Mouse (Mus musculus): ENCODE results near the gene Tmcc2.
A peak's percentile ranks its signal among the peaks of the same experiment; 100 is the strongest.

The Tmcc2 gene

DNA sequence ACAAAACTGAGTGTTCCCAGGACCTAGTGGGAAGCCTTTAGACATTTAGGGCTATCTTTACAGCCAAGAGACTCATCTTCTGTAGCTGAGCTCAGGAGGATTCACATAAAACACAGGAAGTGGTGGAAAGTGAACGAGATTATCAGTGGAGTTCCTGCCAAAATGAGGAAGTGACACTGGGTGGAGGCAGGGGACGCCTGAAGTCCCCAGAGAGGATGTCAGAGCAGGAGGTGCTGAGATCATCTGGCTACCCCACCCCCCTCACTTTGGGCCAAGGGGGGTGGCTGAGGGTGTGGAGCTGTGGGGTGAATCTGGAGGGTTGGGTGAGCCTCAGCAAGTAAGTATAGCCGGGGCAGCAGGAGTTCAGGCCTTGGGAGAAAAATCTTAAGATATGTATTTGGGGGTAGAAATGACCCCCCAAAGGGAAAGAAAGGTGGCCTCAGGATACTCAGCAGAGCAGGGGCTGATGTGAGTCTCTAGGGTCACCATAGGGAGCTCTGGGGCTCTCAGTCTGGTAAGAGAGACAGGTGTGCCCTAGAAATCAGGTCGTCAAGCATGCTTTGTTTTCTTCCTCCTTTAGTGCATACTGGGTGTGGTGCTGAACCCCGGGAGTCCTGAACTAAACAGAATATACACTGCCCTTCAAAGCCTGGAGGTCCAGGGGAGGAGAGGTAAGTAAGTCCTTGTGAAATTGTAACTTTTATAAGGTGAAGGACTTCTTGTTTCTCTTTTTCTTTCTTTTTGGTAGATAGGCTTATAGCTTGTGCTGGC, 49.2 kb downstream of the Tmcc2 start:
- DNase-seq (ENCODE audit: low spot score) = peak; percentile 69

DNA sequence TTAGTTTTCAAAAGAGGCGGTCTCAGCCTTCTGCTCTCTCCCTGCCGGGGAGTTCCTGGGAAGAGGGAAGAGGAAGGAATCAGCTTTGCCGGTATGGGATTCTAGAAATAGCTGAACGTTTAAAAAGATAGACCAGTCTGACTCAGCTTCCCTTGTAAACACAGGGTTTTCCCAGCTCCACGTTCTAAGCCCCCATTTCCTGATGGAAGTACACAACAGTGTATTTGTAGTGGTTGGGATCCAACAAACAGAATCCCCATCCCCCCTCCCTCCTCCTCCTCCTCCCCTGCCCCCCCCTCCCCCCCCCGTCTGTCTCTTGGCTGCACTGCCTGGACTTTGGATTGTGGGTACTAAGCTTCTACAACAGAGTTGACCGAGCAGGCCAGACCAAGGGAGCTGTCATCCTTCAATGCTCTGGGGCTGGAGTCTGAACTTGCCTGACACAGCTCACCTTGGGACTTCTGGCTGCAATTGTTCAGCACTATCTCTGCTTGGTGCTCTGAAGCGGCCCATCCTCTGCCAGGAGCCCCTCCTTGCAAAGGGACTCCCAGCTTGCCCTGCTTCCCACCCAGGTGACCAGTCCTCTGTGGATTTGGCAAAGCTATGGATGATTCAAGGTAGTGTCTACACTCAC, 52.9 kb downstream of the Tmcc2 start:
- no peak for DNase-seq (ENCODE audit: low spot score)

DNA sequence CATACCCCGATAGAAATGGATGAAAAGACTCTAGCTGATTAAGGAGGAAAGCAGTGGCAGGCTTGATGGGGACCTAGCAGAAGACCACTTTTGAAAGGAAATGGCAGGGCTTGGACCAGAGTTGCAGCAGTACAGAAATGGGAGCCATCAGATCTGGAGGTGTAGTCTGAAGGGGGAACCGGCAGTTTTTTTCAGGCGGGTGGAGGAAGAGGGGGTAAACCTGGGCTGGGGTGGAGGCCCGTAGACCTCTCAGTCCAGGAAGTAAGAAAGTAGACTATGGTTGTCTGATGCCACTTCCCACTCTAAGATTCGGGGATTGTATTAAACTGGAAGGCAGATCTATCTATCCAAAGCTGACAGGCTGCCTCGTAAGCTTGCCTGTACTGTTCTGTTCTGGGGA, 54.2 kb downstream of the Tmcc2 start:
- DNase-seq (ENCODE audit: low spot score) = no peak

DNA sequence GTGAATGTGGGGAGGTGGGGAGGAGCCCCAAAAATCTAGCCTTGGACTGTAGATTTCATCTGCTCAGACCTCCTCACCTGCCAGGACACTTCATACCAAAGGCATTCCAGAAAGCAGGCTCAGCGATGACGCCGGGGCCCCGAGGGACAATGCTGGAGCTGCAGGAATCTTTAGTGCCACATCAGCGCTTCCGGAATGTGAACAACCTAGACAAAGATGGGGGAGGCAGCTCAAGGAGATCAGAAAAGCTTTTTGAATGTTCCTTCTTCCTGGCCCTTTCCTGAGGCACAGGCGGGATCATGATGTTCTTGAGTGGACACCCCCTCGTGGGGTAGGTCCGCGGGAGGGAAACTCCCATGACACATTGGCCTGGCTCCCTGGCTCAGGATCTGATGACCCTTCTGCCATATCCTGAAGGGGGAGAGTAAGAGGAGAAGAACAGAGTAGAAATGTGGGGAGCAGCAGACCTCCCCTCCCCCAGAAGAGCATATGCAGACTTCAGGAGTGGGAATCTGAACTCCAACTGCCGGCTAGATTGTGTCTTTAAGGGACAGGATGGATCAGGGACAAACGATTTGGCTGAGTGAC, 55.6 kb downstream of the Tmcc2 start:
- no peak for DNase-seq (ENCODE audit: low spot score)

DNA sequence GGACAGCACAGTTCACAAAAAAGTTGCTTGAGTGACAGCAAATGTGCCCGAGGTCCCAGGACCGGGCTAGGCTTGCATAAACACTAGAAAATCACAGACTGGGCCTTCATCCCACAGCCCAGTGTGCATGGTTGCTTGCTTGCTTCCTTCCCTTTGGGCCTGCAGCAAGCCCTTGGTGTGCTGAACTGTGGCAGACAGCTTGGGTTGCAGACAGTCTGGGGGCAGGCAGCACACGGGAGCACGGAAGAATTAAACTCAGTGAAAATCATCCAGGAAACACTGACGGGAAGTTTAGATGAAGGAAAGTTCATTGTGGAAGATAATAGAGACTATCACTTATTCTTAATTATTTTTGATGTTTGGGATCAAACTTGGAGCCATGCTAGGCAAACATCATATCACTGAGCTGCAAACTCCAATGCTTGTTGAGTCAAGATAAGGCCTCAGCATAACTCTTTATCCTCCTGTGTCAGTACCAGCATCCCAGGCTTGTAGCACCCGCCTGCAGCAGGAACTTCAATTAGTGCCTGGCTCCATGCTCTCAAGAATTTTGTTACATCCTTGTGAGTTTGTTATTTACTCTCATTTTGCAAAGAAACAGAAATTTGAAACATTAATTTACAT, 56.8 kb downstream of the Tmcc2 start:
- no peak for DNase-seq (ENCODE audit: low spot score)

DNA sequence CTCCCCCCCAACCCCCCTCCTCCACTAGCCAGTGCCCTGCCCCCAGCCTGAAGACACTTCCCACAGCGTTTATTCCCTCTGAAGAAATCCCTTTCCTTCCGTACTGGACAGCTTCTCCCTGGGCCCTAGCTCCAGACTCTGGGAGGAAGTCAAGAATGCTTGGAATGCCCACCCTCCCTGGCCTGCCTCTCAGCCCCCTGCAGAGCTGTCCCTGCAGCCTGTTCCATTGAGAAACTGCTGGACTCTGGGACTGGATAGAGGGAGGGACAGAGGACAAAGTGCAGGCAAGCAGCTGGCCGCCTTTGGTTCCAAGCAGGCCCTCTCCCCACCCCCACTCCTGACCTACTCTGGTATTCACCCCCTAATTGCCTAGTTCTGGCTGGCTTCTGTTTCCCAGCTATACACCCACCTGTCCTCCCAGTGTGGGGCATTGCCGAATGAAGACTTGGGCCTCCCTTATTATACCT, 57.4 kb downstream of the Tmcc2 start:
- DNase-seq (ENCODE audit: low spot score) = no peak

DNA sequence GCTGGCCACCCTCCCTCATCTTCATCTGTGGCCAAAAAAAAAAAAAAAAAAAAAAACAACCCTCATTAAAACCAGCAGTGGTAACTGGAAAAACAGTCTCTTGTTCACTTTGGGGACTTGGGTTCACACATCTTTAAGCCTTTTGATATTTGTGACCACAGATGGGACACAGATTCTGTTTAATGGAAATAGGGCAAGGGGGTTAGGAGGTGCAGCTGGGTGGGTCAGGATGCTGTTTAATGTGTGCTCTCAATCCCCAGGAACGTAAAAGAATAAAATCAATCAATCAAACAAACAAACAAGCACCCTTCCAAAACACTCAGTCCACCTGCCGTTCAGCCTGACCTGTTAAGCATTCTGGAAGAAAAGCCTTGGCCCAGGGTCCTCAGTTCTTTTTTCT, 57.9 kb downstream of the Tmcc2 start:
- no peak for DNase-seq (ENCODE audit: low spot score)

- no peak for DNase-seq (ENCODE audit: low spot score)
These were observed 59.8 kb downstream of the Tmcc2 start for GRCm38 (mm10) chr1:132331283-132331682.

DNA sequence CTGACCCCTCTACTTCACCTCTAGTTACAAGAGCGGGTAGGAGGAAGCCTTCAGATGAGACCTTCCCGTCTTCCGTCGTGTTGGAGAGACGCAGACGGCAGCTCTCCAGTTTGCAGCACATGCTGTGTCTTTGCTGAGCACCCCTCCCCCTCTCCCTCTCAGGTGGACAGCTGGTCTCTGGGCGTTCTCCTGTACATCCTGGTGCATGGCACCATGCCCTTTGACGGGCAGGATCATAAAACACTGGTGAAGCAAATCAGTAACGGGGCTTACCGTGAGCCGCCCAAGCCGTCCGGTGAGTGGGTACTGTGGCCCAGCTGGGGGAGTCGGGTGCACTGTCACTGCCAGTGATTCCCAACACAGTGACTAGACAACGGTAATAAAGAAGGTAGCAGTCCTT, 60.7 kb downstream of the Tmcc2 start:
- no peak for DNase-seq (ENCODE audit: low spot score)

DNA sequence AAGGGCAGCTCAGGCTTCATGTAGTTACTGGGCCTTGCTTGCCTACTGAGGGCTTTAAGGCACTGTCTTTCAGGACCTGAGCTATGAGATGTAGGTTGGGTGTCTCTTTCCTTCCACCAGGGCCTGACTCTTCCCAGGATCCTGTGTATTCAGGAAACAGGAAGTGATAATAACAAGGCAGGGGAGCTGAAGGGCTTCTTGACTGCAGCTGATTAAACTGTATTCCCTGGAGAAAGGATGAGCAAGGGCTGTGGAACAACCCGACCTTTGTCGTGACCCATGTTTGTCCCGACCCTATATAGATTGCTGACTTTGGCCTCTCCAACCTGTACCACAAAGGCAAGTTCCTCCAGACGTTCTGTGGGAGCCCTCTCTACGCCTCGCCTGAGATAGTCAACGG, 61.4 kb downstream of the Tmcc2 start:
- DNase-seq (ENCODE audit: low spot score) = no peak

DNA sequence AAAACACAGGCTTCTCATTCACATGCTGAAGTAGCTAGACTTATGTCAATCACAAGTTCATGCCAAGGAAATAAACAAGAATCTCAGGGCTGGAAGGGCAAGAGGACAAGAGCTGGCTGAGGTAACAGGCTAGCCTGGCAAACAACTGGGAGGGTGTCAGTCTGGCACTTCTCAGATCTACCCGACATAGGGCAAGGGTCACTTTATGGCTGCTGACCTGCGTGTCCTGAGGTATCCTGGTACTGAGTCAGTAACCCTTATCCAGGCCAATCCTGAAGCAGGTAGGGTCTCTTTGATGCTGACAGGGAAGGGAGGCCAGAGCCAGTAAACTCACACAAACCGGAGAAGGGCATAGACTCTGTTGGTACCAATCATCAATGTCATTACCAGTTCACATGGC, 62.5 kb downstream of the Tmcc2 start:
- DNase-seq (ENCODE audit: low spot score) = no peak

- no peak for DNase-seq (ENCODE audit: low spot score)
These were observed 63.6 kb downstream of the Tmcc2 start for GRCm38 (mm10) chr1:132327477-132327876.

DNA sequence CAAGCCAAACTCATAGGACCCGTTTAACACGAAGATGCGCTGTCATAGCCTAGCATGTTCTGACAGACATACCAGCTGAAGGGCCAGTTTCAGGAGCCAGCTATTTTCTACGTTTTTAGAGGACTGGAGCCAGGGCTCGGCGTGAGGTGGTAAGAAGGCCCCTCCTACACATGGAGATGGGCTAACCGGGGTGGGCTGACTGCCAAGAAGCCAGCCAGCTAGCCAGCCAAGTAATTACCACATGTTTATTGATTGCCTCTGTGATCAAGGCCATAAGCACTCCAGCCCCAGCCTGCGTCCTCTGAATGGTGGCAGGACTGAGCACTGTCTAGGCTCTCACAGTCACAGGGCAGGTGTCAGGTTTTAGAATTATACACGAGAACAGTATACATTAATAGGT, 64.3 kb downstream of the Tmcc2 start:
- no peak for DNase-seq (ENCODE audit: low spot score)

GRCm38 (mm10) chr1:132322711-132323542, 68.2 kb downstream of the Tmcc2 start:
- no peak for DNase-seq (ENCODE audit: low spot score)

- no peak for DNase-seq (ENCODE audit: low spot score)
These were observed 69.1 kb downstream of the Tmcc2 start for GRCm38 (mm10) chr1:132321821-132322580.

DNA sequence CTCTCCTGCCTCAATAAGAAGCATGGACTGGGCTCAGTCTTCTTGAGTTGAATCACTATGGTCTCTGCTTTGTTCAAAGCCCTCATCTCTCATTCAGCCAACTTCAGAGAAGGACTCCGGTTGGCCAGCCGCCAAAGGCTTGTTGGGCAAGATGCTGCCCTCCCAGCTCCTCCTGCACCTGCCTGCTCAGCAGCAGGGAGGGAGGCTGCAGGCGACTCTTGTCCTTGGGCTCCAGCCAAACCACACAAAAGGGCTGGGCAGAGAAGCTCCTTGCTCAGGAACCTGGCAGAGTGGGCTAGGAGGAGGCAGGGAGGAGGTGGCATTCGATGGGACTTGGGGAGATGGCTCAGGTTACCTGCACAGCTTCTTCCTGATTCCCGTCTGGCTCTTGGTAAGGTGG, 71.8 kb downstream of the Tmcc2 start:
- no peak for DNase-seq (ENCODE audit: low spot score)

DNA sequence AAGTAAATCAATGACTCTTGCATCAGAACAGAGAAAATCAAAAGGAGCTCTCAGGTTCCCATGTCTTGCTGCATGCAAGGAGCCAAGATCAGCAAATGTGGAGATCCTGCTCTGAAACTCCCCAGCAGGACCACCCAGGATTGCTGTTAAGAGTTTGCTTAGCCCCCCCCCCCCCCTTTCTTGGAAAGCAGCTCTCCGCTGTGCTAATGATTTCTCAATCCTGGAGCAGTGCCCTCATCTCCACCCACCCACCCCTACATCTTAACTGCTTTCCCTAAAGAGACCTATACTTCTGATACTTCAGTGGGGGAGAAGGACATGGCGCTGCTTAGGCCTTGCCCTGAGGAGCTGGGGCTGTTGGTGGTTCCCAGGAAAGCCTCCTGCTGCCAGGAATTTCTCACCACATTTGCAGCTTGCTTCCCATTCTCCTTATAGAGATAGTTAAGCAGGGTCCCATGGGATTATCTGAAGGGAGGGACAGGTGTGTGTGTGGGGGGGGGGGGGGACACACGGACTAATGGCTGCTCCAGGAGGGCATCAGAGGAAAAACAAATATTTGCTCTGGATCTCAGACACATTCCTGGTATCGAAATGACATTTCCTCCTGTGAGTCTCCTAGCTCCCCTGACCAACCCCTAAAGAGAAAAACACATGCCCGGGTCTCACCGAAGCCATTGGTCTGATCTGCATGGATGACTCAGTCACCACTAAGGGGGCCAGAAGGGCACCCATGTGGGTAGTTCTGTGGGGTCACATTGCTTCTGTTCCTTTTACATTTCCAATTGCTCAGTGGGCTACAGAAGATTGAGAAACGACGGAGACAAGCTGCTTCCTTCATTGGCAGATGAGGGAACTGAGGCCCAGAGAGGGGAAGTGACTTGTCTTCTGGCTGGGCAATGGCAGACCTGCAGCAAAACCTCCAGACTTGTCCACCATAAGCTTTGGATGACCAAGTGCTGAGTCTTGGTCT, 72.9 kb downstream of the Tmcc2 start:
- DNase-seq (ENCODE audit: low spot score) = no peak

DNA sequence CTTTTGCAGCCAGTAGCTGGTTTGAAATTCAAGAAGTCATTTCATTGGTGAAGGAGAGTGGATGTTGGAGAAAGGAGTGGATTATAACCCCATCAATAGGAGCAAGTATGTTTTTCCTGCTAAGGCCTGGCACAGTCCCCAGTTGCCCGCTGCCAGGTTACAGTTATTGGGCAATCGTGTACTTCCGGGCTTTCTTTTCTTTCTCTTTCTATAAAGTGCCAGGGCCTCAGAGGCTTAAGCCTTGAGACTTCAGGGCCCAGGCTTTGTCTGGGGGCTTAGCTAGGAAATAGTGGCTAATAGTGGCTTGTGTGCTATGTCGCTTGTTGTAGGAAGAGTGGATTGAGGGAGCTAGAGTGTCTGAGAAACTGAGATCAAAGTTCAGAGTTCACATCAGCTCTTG, 73.7 kb downstream of the Tmcc2 start:
- no peak for DNase-seq (ENCODE audit: low spot score)

- DNase-seq (ENCODE audit: low spot score) = no peak
These were observed 74.5 kb downstream of the Tmcc2 start for GRCm38 (mm10) chr1:132316625-132316994.
